Mouse (Mus musculus) heart, adult 9 months (tissue): ENCODE results near the gene Atad2b.
A peak's percentile ranks its signal among the peaks of the same experiment; 100 is the strongest.
"Not testable (repeated sequence)": the region's sequence is repeated elsewhere in the genome, so short reads cannot be mapped to it uniquely, and the experiment has no call there.

Experiments used
- DNase-seq, 2 experiments: peaks; one replicate each; pipeline ENCODE4 v3.0.0; 2022; ENCODE audit warnings: low spot score in 2 of 2

Gene Atad2b

DNA sequence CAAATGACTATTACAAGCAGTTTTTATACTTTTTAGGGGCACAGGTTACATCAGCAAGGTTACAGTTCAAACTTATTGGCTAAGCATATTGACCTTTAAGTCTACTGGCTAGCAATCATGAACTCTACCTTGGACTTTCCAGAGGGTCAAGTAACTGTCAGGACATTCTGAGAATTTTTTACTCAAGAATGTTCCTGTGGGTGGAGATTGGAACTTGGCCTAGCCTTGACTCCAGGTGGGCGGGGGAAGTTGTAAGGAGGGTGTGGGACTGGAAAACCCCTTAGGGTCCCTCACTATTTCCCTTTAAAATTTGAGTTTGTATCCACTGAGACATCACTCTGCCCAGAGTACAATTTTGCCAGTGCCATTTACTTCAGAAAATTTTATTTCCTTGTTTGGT, 6.7 kb upstream of the Atad2b start:
- DNase-seq, result not testable (repeated sequence)

GRCm38 (mm10) chr12:4911716-4912115, 5.4 kb upstream of the Atad2b start:
- peak; percentile 67 to 83 for DNase-seq

GRCm38 (mm10) chr12:4914441-4914840, 2.7 kb upstream of the Atad2b start:
- no peak for DNase-seq

- DNase-seq, result no peak
Observed at GRCm38 (mm10) chr12:4914944-4915343, 2.2 kb upstream of the Atad2b start.

DNA sequence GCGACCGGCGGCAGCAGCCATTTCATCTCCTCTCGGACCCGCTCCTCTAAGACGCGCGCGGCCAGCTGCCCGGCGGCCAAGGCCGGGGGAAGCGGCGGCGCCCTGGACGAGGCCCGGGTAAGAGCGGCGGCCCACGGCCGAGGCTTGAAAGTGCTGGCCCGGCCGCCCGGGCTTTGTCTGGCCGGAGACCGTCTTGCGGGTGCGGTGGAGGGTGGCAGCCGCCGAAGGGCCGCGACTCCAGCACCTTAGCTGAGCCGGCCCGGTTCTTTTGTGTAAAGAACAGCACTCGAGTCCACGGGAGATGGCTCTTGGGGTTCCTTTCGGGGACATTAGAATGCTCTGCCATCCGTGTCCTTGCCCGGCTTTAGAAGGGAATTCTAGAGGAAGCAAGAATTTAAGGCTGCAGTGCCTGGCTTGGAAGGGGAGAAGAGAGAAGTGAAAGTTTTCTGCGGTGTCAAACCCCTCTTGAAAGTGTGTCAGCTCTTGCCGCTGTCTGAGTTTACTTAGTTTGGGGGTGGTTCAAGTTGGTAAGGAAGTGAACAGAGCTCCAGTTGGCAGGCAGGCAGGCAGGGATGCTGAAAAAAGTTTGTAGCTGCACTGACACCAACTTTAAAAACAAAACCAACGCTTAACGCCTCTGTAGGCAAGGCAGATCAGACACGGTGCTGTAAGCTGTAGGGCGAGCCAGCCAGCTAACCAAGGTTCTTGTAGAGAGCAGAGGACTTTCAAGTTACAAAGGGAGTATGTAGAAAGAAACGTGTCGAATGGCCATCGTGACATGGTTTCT, 845 bp downstream of the Atad2b start:
- peak; percentile 63 to 68 for DNase-seq

GRCm38 (mm10) chr12:4928197-4928596, 11.0 kb downstream of the Atad2b start:
- no peak for DNase-seq

- DNase-seq, result no peak
Observed at GRCm38 (mm10) chr12:4930820-4931548, 13.8 kb downstream of the Atad2b start.

DNA sequence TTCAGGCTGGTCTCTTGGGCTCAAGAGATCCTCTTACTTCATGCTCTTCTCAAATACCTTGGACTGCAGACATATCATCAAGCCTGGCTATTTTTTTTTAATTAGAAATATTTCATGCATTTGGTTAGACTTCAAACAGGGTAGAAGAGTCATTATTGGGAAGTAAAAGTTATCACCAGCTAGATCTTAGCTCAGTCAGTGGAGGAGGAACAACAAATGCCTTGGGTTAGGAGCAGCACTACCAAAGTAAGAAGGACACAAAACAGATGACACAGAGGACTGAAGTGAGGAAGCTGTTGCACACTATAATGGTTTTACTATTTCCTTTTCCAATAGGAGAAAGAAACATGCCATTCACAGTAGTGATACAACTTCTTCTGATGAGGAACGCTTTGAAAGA, 35.1 kb downstream of the Atad2b start:
- no peak for DNase-seq

- DNase-seq, result no peak
Observed at GRCm38 (mm10) chr12:4953156-4953555, 36.0 kb downstream of the Atad2b start.

DNA sequence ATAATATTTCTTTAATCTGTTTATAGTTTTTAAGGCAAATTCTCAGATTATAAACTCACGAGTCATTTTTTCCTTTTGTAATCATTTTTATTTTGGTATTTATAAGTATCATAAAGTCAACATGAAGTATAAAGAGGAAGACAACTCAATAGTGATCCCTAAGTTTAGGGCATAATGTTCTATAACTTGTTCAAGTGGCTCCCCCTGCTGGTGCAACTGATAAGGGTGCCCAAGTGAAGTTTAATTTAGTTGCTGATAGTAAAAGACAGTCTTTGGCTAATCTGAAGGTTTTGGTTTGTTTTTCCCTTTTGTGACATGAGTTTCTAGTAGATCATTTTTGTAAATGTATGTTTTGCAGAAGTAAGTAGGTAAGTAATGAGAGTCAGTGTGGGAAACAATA, 55.8 kb downstream of the Atad2b start:
- peak; percentile 6 to 59 for DNase-seq

DNA sequence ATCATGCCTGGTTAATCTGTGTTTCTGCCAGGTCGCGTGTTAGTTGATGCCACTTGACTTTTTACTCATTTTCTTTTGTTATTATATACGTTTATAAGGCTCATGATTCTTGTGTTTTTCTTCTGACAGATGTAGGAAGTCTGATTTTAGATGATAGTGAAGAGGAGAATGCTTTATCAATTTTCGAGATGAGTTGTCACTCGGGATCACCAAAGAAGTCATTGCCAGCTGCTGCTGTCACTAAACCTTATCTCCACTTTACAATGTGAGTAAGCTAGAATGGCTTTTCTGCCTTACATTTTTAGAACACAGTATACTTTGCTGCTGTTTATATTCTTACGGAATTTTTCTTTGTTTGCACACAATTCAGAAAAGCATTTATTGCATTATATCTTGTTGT, 61.2 kb downstream of the Atad2b start:
- DNase-seq, result no peak

DNA sequence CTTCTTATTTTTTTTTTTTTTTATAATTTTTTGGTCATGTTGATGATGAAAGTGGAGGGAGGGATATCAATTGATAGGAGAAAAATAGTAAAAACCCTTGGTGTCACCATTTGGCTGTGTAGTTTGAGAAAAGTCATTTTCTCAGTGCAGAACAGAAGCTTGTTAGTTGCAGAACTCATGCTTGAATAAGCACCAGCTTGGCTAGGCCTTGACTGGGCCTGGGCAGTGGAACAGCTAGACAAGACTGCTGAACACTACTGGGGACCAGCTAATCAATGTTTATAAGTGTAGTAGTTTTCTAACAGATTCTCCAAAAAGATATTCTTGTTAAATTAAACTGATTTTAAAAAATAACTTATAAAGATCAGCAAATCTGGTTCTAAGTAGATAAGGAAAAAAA, 79.8 kb downstream of the Atad2b start:
- DNase-seq, result no peak

- no peak for DNase-seq
Observed at GRCm38 (mm10) chr12:5005338-5005737, 88.2 kb downstream of the Atad2b start.

DNA sequence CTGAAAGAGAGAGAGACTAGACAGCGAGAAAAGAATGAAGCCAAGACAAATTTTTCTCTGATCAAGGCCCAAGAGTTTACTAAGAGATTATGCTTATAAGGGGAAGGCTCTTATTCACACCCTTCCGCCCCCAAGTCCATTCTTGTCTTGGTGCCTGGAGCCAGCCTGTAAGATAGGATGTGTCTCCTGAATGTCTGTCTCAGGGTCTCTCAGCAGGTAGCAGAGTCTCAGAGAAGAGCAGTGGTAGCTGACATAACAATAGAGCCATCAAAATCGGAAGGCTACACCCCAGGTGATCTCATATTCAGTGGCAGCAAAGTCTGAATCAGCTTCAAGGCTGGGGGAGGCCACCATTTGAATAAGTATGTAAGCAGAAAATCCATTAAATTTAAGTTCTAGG, 88.6 kb downstream of the Atad2b start:
- DNase-seq, result not testable (repeated sequence)

DNA sequence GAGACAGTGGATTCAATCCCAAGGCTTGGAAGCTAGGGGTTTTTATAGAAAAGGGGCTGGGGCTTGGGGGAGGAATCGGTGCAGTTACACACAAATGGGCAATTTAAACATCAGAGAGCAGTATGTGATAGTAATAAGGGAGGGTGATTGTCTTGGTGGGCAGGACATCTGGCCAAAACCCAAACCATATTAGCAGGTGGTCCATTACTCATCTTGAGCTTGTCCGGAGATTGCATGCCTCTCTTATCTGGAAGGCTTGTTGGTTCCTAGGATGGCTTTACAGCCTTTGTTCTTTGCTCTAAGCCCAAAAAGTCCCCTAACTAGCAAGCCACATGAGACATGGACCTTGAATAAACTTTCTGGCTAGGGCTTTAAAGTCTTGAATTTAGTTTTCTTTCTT, 91.5 kb downstream of the Atad2b start:
- not testable (repeated sequence) for DNase-seq

DNA sequence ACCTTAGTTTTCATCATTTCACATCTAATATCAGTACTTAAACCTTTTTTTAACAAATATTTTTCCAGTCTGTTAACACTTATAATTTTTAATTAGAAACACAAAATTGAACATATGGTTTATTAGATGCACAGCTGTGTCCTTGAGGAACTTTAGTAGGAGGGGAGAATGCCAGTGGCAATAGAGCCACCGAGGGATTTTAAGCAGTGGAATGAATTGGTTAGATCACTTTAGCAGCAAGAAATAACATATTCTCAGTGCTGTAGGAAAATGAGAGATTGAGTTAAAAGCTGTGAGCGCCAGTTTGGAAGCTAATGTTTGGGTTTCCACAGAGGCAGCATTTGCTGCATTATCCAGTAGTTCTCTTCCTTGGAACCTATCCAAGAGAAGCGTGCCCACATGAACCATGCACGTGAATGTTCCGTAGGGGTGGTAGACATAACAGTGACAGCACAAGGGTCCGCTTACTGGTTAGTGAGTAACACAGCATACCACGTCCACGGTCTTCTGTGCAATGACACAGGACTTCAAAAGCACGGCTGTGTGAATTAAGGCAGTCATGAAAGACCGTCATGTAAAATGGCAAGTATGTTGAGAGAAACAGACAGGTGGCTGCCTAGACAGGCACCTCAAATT, 108.2 kb downstream of the Atad2b start:
- DNase-seq, result no peak

DNA sequence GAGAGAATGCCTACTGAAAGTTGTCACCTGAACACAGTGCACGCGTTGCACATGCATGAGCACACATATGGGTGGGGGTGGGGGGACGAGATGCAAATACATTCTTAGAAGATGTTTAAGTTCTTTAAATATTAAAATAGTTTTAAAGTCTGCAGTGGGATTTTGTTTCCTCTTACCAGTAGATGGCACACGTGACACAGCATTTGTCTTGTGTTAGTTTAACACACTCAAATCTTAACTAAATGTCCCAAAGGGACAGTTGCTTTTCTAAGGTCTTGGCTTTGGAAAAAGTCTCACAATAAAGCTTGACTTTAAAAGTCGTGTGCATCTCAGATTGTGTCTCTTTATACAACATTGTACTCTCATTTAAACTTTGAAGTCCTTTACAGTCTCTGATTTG, 111.9 kb downstream of the Atad2b start:
- no peak for DNase-seq

GRCm38 (mm10) chr12:5038008-5038407, 120.9 kb downstream of the Atad2b start:
- DNase-seq, result no peak

GRCm38 (mm10) chr12:5044141-5044540, 127.0 kb downstream of the Atad2b start:
- no peak for DNase-seq

DNA sequence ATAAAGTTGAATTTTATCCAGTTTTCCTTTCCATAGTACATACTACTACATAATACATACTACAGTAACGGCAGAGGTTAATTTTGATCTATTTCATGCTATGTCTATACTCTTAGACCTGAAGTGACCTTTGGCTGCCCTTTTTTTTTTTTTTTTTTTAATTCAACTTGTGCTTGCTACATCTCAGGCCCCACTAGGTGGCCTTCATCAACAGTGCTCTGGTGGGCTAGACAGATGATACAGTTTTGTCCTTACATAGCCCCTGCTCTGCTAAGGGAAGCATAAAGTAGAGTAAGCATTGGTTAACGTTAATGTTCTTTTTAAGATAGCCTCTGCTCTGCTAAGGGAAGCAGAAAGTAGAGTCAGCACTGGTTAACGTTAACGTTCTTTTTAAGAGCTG, 131.0 kb downstream of the Atad2b start:
- DNase-seq, result no peak

- DNase-seq, result no peak
Observed at GRCm38 (mm10) chr12:5067590-5067989, 150.4 kb downstream of the Atad2b start.

- DNase-seq, result no peak
Observed at GRCm38 (mm10) chr12:5070131-5070530, 153.0 kb downstream of the Atad2b start.

- DNase-seq, result peak; percentile 23 to 38
Observed at GRCm38 (mm10) chr12:5073191-5073590, 156.0 kb downstream of the Atad2b start.
